Mouse (Mus musculus): ENCODE data around the gene Egfl7. TPM values are rescaled to one million over a fixed set of nuclear protein-coding genes. Genes with fewer than 3 reads are reported as not detected.

The Egfl7 gene
- polyA plus RNA-seq, 1 experiment from 2014 or later, result 172 TPM

- H3K9me3 ChIP-seq (ENCODE audit: control insufficient read depth, low read length), result no peaks in the 10 kb centered on the region
- ATAC-seq (ENCODE audit: low FRiP score, low TSS enrichment), result no peak
Observed at GRCm38 (mm10) chr2:26553904-26554303, 25.9 kb upstream of the Egfl7 start.

GRCm38 (mm10) chr2:26555076-26555475, 24.7 kb upstream of the Egfl7 start:
- Histone ChIP-seq H3K9ac (ENCODE audit: low read depth, low read length) (no peak overlapping the region), H3K4me2 (replicated peaks; ENCODE audit: low read depth, low read length) (no peak overlapping the region), H3K36me3 (ENCODE audit: control insufficient read depth, insufficient read depth, low read length) (no peaks in the 10 kb centered on the region), H3K9me3 (ENCODE audit: control insufficient read depth, low read length) (no peaks in the 10 kb centered on the region), H3K4me3 (ENCODE audit: low read length) (no peak overlapping the region), H3K27ac (ENCODE audit: low read depth, low read length) (no peak overlapping the region), H3K27me3 (ENCODE audit: control insufficient read depth, insufficient read depth, low read length) (no peaks in the 10 kb centered on the region), H3K4me1 (ENCODE audit: control insufficient read depth, insufficient read depth, low read length) (peaks cover 5% of the 10 kb centered on the region; the same call in 1 of the 2 replicates)
- ATAC-seq (ENCODE audit: low FRiP score, low TSS enrichment), result no peak
- WGBS, result 91% methylated on average over 4 of the region's 4 CpGs

More at GRCm38 (mm10) chr2:26553904-26554303, 25.9 kb upstream of the Egfl7 start:
- no peak overlapping the region for H3K4me2 ChIP-seq (replicated peaks; ENCODE audit: low read depth, low read length)
- no peaks in the 10 kb centered on the region for H3K36me3 ChIP-seq (ENCODE audit: control insufficient read depth, insufficient read depth, low read length)
- H3K9ac ChIP-seq (ENCODE audit: low read depth, low read length), result no peak overlapping the region
- H3K4me3 ChIP-seq (ENCODE audit: low read length), result no peak overlapping the region
- peaks cover 12% of the 10 kb centered on the region; the same call in 1 of the 2 replicates for H3K4me1 ChIP-seq (ENCODE audit: control insufficient read depth, insufficient read depth, low read length)
- H3K27ac ChIP-seq (ENCODE audit: low read depth, low read length), result no peak overlapping the region
- no peaks in the 10 kb centered on the region for H3K27me3 ChIP-seq (ENCODE audit: control insufficient read depth, insufficient read depth, low read length)
- 79% methylated on average over 9 of the region's 9 CpGs for WGBS

- H3K27me3 ChIP-seq (ENCODE audit: control insufficient read depth, insufficient read depth, low read length), result no peaks in the 10 kb centered on the region
- peaks cover 4% of the 10 kb centered on the region; the same call in 1 of the 2 replicates for H3K4me1 ChIP-seq (ENCODE audit: control insufficient read depth, insufficient read depth, low read length)
- H3K4me2 ChIP-seq (replicated peaks; ENCODE audit: low read depth, low read length), result no peak overlapping the region
- no peak overlapping the region for H3K9ac ChIP-seq (ENCODE audit: low read depth, low read length)
- H3K4me3 ChIP-seq (ENCODE audit: low read length), result no peak overlapping the region
- H3K9me3 ChIP-seq (ENCODE audit: control insufficient read depth, low read length), result no peaks in the 10 kb centered on the region
- no peak overlapping the region for H3K27ac ChIP-seq (ENCODE audit: low read depth, low read length)
- ATAC-seq (ENCODE audit: low FRiP score, low TSS enrichment), result no peak
- H3K36me3 ChIP-seq (ENCODE audit: control insufficient read depth, insufficient read depth, low read length), result no peaks in the 10 kb centered on the region
- WGBS, result 60% methylated on average over 4 of the region's 4 CpGs
Observed at GRCm38 (mm10) chr2:26556535-26556993, 23.2 kb upstream of the Egfl7 start.

- Histone ChIP-seq H3K4me1 (ENCODE audit: control insufficient read depth, insufficient read depth, low read length) (peaks cover 4% of the 10 kb centered on the region; the same call in 1 of the 2 replicates), H3K4me3 (ENCODE audit: low read length) (no peak overlapping the region), H3K4me2 (replicated peaks; ENCODE audit: low read depth, low read length) (no peak overlapping the region), H3K9me3 (ENCODE audit: control insufficient read depth, low read length) (no peaks in the 10 kb centered on the region), H3K36me3 (ENCODE audit: control insufficient read depth, insufficient read depth, low read length) (no peaks in the 10 kb centered on the region), H3K27me3 (ENCODE audit: control insufficient read depth, insufficient read depth, low read length) (no peaks in the 10 kb centered on the region), H3K9ac (ENCODE audit: low read depth, low read length) (no peak overlapping the region), H3K27ac (ENCODE audit: low read depth, low read length) (no peak overlapping the region)
- 81% methylated on average over 5 of the region's 5 CpGs for WGBS
- 0 out of 2 replicates have a peak, but pooled peaks have one; percentile 9 for ATAC-seq (ENCODE audit: low FRiP score, low TSS enrichment)
Observed at GRCm38 (mm10) chr2:26560506-26560905, 19.3 kb upstream of the Egfl7 start.

- peak; percentile 78 for ATAC-seq (ENCODE audit: low FRiP score, low TSS enrichment)
- WGBS, result 37% methylated on average over 6 of the region's 6 CpGs
Observed at GRCm38 (mm10) chr2:26561351-26562016, 18.3 kb upstream of the Egfl7 start.

GRCm38 (mm10) chr2:26566221-26566620, 13.6 kb upstream of the Egfl7 start:
- H3K4me3 ChIP-seq (ENCODE audit: low read length), result no peak overlapping the region
- WGBS, result 21% methylated on average over 4 of the region's 4 CpGs

More at GRCm38 (mm10) chr2:26561351-26562016, 18.3 kb upstream of the Egfl7 start:
- no peaks in the 10 kb centered on the region for H3K36me3 ChIP-seq (ENCODE audit: control insufficient read depth, insufficient read depth, low read length)
- no peak overlapping the region for H3K4me3 ChIP-seq (ENCODE audit: low read length)
- 0 out of 2 replicates have a peak overlapping the region, but pooled peaks have one; percentile 12 for H3K9ac ChIP-seq (ENCODE audit: low read depth, low read length)
- H3K27me3 ChIP-seq (ENCODE audit: control insufficient read depth, insufficient read depth, low read length), result no peaks in the 10 kb centered on the region
- no peak overlapping the region for H3K4me2 ChIP-seq (replicated peaks; ENCODE audit: low read depth, low read length)
- no peaks in the 10 kb centered on the region for H3K9me3 ChIP-seq (ENCODE audit: control insufficient read depth, low read length)
- H3K4me1 ChIP-seq (ENCODE audit: control insufficient read depth, insufficient read depth, low read length), result peaks cover 4% of the 10 kb centered on the region; the same call in 1 of the 2 replicates
- no peak overlapping the region for H3K27ac ChIP-seq (ENCODE audit: low read depth, low read length)

GRCm38 (mm10) chr2:26570034-26570433, 9.8 kb upstream of the Egfl7 start:
- no peak overlapping the region for H3K27ac ChIP-seq (ENCODE audit: low read depth, low read length)
- H3K4me1 ChIP-seq (ENCODE audit: control insufficient read depth, insufficient read depth, low read length), result peaks cover 10% of the 10 kb centered on the region
- H3K27me3 ChIP-seq (ENCODE audit: control insufficient read depth, insufficient read depth, low read length), result no peaks in the 10 kb centered on the region
- H3K4me3 ChIP-seq (ENCODE audit: low read length), result no peak overlapping the region
- ATAC-seq (ENCODE audit: low FRiP score, low TSS enrichment), result no peak
- no peaks in the 10 kb centered on the region for H3K36me3 ChIP-seq (ENCODE audit: control insufficient read depth, insufficient read depth, low read length)
- no peak overlapping the region for H3K9ac ChIP-seq (ENCODE audit: low read depth, low read length)
- 8% methylated on average over 3 of the region's 3 CpGs for WGBS
- no peaks in the 10 kb centered on the region for H3K9me3 ChIP-seq (ENCODE audit: control insufficient read depth, low read length)
- no peak overlapping the region for H3K4me2 ChIP-seq (replicated peaks; ENCODE audit: low read depth, low read length)

More at GRCm38 (mm10) chr2:26566221-26566620, 13.6 kb upstream of the Egfl7 start:
- H3K4me2 ChIP-seq (replicated peaks; ENCODE audit: low read depth, low read length), result no peak overlapping the region
- H3K27me3 ChIP-seq (ENCODE audit: control insufficient read depth, insufficient read depth, low read length), result no peaks in the 10 kb centered on the region
- H3K36me3 ChIP-seq (ENCODE audit: control insufficient read depth, insufficient read depth, low read length), result no peaks in the 10 kb centered on the region
- no peaks in the 10 kb centered on the region for H3K9me3 ChIP-seq (ENCODE audit: control insufficient read depth, low read length)
- no peak for ATAC-seq (ENCODE audit: low FRiP score, low TSS enrichment)
- no peak overlapping the region for H3K9ac ChIP-seq (ENCODE audit: low read depth, low read length)
- H3K4me1 ChIP-seq (ENCODE audit: control insufficient read depth, insufficient read depth, low read length), result peaks cover 3% of the 10 kb centered on the region; the same call in 1 of the 2 replicates
- no peak overlapping the region for H3K27ac ChIP-seq (ENCODE audit: low read depth, low read length)

DNA sequence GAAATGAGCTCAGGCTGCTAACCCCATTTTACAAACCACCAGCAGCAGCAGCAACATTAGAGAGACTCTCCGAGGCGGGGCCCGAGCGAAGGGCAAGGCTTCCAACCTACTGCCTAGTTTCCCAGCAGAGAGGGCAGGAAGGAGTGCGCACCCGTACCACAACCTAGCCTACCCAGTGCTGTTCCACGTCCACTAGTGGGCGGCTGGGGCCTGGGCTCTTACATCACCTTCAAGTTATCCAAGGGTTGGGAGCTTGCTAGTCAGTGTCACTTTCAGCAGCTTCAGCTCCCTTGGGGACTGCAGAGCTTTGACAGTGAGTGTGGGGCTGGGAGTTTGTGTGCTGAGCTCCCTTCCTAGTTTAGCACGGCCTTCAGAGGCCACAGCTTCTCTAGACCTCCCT, 8.4 kb upstream of the Egfl7 start:
- H3K9ac ChIP-seq (ENCODE audit: low read depth, low read length), result no peak overlapping the region
- peaks cover 14% of the 10 kb centered on the region for H3K4me1 ChIP-seq (ENCODE audit: control insufficient read depth, insufficient read depth, low read length)
- WGBS, result 60% methylated on average over 9 of the region's 9 CpGs
- peak; percentile 28; the same call in 1 of the 2 replicates for ATAC-seq (ENCODE audit: low FRiP score, low TSS enrichment)
- no peak overlapping the region for H3K4me2 ChIP-seq (replicated peaks; ENCODE audit: low read depth, low read length)
- H3K9me3 ChIP-seq (ENCODE audit: control insufficient read depth, low read length), result no peaks in the 10 kb centered on the region
- H3K27ac ChIP-seq (ENCODE audit: low read depth, low read length), result peak overlapping the region; percentile 65; the same call in 1 of the 2 replicates
- no peaks in the 10 kb centered on the region for H3K27me3 ChIP-seq (ENCODE audit: control insufficient read depth, insufficient read depth, low read length)
- no peak overlapping the region for H3K4me3 ChIP-seq (ENCODE audit: low read length)
- H3K36me3 ChIP-seq (ENCODE audit: control insufficient read depth, insufficient read depth, low read length), result no peaks in the 10 kb centered on the region

DNA sequence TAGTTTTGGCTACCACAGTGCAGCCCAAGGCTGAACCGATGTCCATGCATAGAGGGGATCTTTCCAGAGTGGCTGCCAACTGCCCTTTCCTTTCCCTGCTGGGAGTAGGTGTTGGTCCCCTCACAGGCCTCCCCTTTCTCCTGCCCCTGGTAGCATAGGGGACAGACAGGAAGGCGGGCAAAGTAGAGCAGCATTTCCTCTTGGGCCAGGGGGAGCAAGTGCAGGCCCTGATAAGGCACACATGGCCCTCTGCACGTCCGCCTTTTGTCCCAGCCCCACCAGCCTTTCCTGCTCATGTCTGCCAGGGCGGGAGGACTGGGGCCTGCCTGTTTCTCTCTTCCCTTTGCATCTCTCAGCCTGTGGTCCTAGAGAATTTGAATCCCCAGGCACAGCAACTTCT, 8.0 kb upstream of the Egfl7 start:
- ATAC-seq (ENCODE audit: low FRiP score, low TSS enrichment), result no peak
- H3K27ac ChIP-seq (ENCODE audit: low read depth, low read length), result peak overlapping the region; percentile 65; the same call in 1 of the 2 replicates
- H3K9me3 ChIP-seq (ENCODE audit: control insufficient read depth, low read length), result no peaks in the 10 kb centered on the region
- H3K4me2 ChIP-seq (replicated peaks; ENCODE audit: low read depth, low read length), result no peak overlapping the region
- no peaks in the 10 kb centered on the region for H3K27me3 ChIP-seq (ENCODE audit: control insufficient read depth, insufficient read depth, low read length)
- 47% methylated on average over 5 of the region's 5 CpGs for WGBS
- no peak overlapping the region for H3K4me3 ChIP-seq (ENCODE audit: low read length)
- H3K4me1 ChIP-seq (ENCODE audit: control insufficient read depth, insufficient read depth, low read length), result peaks cover 18% of the 10 kb centered on the region
- H3K9ac ChIP-seq (ENCODE audit: low read depth, low read length), result no peak overlapping the region
- H3K36me3 ChIP-seq (ENCODE audit: control insufficient read depth, insufficient read depth, low read length), result no peaks in the 10 kb centered on the region

Data from kidney, embryonic 14.5 days (tissue).